Mouse (Mus musculus) limb, embryonic 14.5 days (tissue): ENCODE results near the gene Appl1. TPM values are rescaled to one million over a fixed set of nuclear protein-coding genes. Genes with fewer than 3 reads are reported as not detected.

Experiments
- ATAC-seq: fragments of 200-750 bp; cut with Nextera tagmentation; 2 replicates; pipeline ENCODE4 v1.8.0; 2017; ENCODE audit warnings: low read depth, moderate number of reproducible peaks, moderate TSS enrichment; ENCODE audit not compliant: low FRiP score
- DNase-seq: peaks from one replicate; pipeline ENCODE4 v3.0.0-alpha.2; 2015; ENCODE audit warnings: low spot score
- H3K27ac ChIP-seq: fragments of 300-500 bp; sonication (generic); replicated peaks from 2 replicates; pipeline ENCODE4 v1.5.1; 2014; ENCODE audit warnings: low read depth, mild to moderate bottlenecking, low read length, moderate library complexity, mixed read lengths
- H3K27me3 ChIP-seq: fragments of 300-500 bp; sonication (generic); 2 replicates; pipeline ENCODE4 v1.6.1; 2014; ENCODE audit warnings: low read length, mixed read lengths; ENCODE audit not compliant: control insufficient read depth, insufficient read depth
- H3K36me3 ChIP-seq: fragments of 300-500 bp; sonication (generic); 2 replicates; pipeline ENCODE4 v1.6.1; 2014; ENCODE audit warnings: mild to moderate bottlenecking, low read length, moderate library complexity, mixed read lengths; ENCODE audit not compliant: control insufficient read depth, insufficient read depth
- H3K4me1 ChIP-seq: fragments of 300-500 bp; sonication (generic); 2 replicates; pipeline ENCODE4 v1.6.1; 2014; ENCODE audit warnings: antibody characterized with exemption, low read length, mixed read lengths; ENCODE audit not compliant: control insufficient read depth, insufficient read depth
- H3K4me2 ChIP-seq: fragments of 300-500 bp; sonication (generic); replicated peaks from 2 replicates; pipeline ENCODE4 v1.6.1; 2014; ENCODE audit warnings: low read depth, mild to moderate bottlenecking, low read length, moderate library complexity; ENCODE audit not compliant: severe bottlenecking
- H3K4me3 ChIP-seq: fragments of 300-500 bp; sonication (generic); replicated peaks from 2 replicates; pipeline ENCODE4 v1.5.1; 2014; ENCODE audit warnings: low read length
- H3K9ac ChIP-seq: fragments of 300-500 bp; sonication (generic); 2 replicates; pipeline ENCODE4 v1.6.1; 2014; ENCODE audit warnings: mild to moderate bottlenecking, low read depth, low read length, moderate library complexity; ENCODE audit not compliant: severe bottlenecking
- H3K9me3 ChIP-seq: fragments of 300-500 bp; sonication (generic); 2 replicates; pipeline ENCODE4 v1.6.1; 2016; ENCODE audit warnings: low read length; ENCODE audit not compliant: control insufficient read depth
- POLR2A ChIP-seq: fragments of 200-500 bp; IDR thresholded peaks from 2 replicates; pipeline ENCODE4 v1.8.0; 2012; ENCODE audit warnings: inconsistent platforms, mild to moderate bottlenecking, moderate library complexity, borderline replicate concordance; ENCODE audit not compliant: insufficient read depth, insufficient read length; ENCODE audit errors: extremely low read depth
- WGBS: fragments of 180-500 bp; shearing (Covaris S2); extraction: QIAGEN DNeasy Blood & Tissue Kit; methylation state at CpG from one replicate; pipeline ENCODE4 v1.1.7; 2014; 5-methylcytosine and 5-hydroxymethylcytosine counted together
- polyA plus RNA-seq, 2 experiments: library from polyadenylated mRNA; depleted of rRNA in 1 of 2; stranded (reverse) in 1 of 2; unstranded in 1 of 2; fragments of >200 nt; fragmentation: Nextera tagmentation in 1 of 2; extraction: Ambion mirVana in 1 of 2; gene quantifications; 2 replicates each; pipeline versions ENCODE4 v1.2.1 to v1.2.3; 2012 to 2014

The Appl1 gene
- 23.1 and 23.4 TPM in 2 replicates for polyA plus RNA-seq (2012; rRNA removed)
- 47.4 and 52.7 TPM in 2 replicates for polyA plus RNA-seq (2014; fragmentation: Nextera tagmentation; extraction: Ambion mirVana)

GRCm38 (mm10) chr14:26971106-26971789 is at the start of gene Appl1:
Gene Appl1, minus strand, starts transcription at chr14:26971232.
- peak within 1 kb of the TSS; percentile 94 for H3K27ac ChIP-seq
- no peaks in the 10 kb centered on the region for H3K27me3 ChIP-seq
- no peaks in the 10 kb centered on the region; the same call in 1 of the 2 replicates for H3K4me1 ChIP-seq
- WGBS: 44% methylated on average over 10 of the region's 10 CpGs
- no peaks in the 10 kb centered on the region for H3K9me3 ChIP-seq
- DNase-seq (no peak), ATAC-seq (no peak)
- no peaks in the 10 kb centered on the region for H3K36me3 ChIP-seq
- H3K4me3 ChIP-seq: peak within 1 kb of the TSS; percentile 92
- peak within 1 kb of the TSS; percentile 91 for H3K9ac ChIP-seq
- peak within 1 kb of the TSS; percentile 54 for H3K4me2 ChIP-seq
- no peak for TF ChIP-seq POLR2A

GRCm38 (mm10) chr14:27019850-27020249 is 48.8 kb upstream of the Appl1 start:
- H3K27ac ChIP-seq: no peak overlapping the region
- ATAC-seq (no peak), DNase-seq (no peak)
- no peak overlapping the region for H3K9ac ChIP-seq
- 86% methylated on average over 14 of the region's 14 CpGs for WGBS
- H3K4me3 ChIP-seq: no peak overlapping the region
- no peaks in the 10 kb centered on the region for H3K27me3 ChIP-seq
- no peaks in the 10 kb centered on the region for H3K36me3 ChIP-seq
- H3K9me3 ChIP-seq: no peaks in the 10 kb centered on the region
- H3K4me1 ChIP-seq: no peaks in the 10 kb centered on the region
- TF ChIP-seq POLR2A: no peak
- no peak overlapping the region for H3K4me2 ChIP-seq

GRCm38 (mm10) chr14:27017936-27018335 is 46.9 kb upstream of the Appl1 start:
- H3K9ac ChIP-seq: no peak overlapping the region
- no peaks in the 10 kb centered on the region for H3K4me1 ChIP-seq
- H3K27ac ChIP-seq: no peak overlapping the region
- no peak for TF ChIP-seq POLR2A
- no peaks in the 10 kb centered on the region for H3K27me3 ChIP-seq
- no peak overlapping the region for H3K4me2 ChIP-seq
- no peaks in the 10 kb centered on the region for H3K9me3 ChIP-seq
- no peaks in the 10 kb centered on the region for H3K36me3 ChIP-seq
- H3K4me3 ChIP-seq: no peak overlapping the region
- no peak for DNase-seq
- ATAC-seq: no peak
- WGBS: 90% methylated on average over 2 of the region's 2 CpGs

DNA sequence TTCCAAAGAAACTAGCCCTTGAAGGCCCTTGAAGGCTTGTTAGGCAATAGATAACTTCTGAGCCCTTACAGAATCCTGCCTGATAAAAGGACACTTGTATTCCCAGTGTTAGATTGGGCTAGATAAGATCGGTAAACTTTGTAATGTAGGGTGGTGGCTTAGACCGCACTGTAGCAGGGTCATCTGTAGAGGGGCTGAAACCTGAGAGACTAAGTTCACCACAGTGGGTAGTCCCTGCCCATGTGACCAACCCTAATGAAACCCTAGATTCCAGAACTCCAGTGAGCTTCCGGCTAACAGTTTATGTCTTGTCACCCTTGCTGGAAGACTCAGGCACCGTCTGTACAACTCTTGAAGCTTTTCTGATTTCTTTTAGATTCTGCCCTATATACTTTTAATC is 42.6 kb upstream of the Appl1 start:
- DNase-seq (no peak), ATAC-seq (no peak)
- Histone ChIP-seq H3K27me3 (no peaks in the 10 kb centered on the region), H3K9ac (no peak overlapping the region), H3K4me1 (no peaks in the 10 kb centered on the region), H3K9me3 (no peaks in the 10 kb centered on the region), H3K27ac (no peak overlapping the region), H3K36me3 (no peaks in the 10 kb centered on the region), H3K4me3 (no peak overlapping the region), H3K4me2 (no peak overlapping the region)
- no peak for TF ChIP-seq POLR2A
- 47% methylated on average over 4 of the region's 4 CpGs for WGBS

- no peak overlapping the region for H3K9ac ChIP-seq
- no peak for TF ChIP-seq POLR2A
- no peaks in the 10 kb centered on the region for H3K4me1 ChIP-seq
- ATAC-seq (no peak), DNase-seq (no peak)
- H3K36me3 ChIP-seq: no peaks in the 10 kb centered on the region
- H3K9me3 ChIP-seq: no peaks in the 10 kb centered on the region
- H3K27ac ChIP-seq: no peak overlapping the region
- no peaks in the 10 kb centered on the region for H3K27me3 ChIP-seq
- WGBS: 79% methylated on average over 5 of the region's 5 CpGs
- no peak overlapping the region for H3K4me3 ChIP-seq
- no peak overlapping the region for H3K4me2 ChIP-seq
These were observed 40.5 kb upstream of the Appl1 start for GRCm38 (mm10) chr14:27011561-27011960.
